Mouse (Mus musculus) MEL (cell line): ENCODE data around the gene Mrs2.

Source experiments
- BHLHE40 ChIP-seq: IDR thresholded peaks from 2 replicates; pipeline ENCODE4 v1.6.1; 2012; ENCODE audit warnings: low read depth, mild to moderate bottlenecking, inconsistent platforms, low read length, improper control_type of control experiment, borderline replicate concordance
- GATA1 ChIP-seq: IDR thresholded peaks from 2 replicates; pipeline ENCODE4 v1.6.1; 2011; ENCODE audit warnings: low read depth, low read length, improper control_type of control experiment
- NRF1 ChIP-seq: IDR thresholded peaks from 2 replicates; pipeline ENCODE4 v1.6.1; 2014; ENCODE audit warnings: low read depth, mild to moderate bottlenecking, inconsistent platforms, low read length, improper control_type of control experiment, moderate library complexity; ENCODE audit not compliant: poor library complexity, insufficient read depth, severe bottlenecking

GRCm38 (mm10) chr13:24962119-24962518 lies 58.1 kb downstream of the Mrs2 start:
- TF ChIP-seq BHLHE40 (no peak), GATA1 (no peak), NRF1 (no peak)
